Comparison of ENCODE assay signal across 12 mouse cellular contexts in genomic region chr17:5591604-5592209, GRCm38 (mm10).
DNase-seq lines count a peak whose midpoint lies in the region; ATAC-seq and TF ChIP-seq lines count a peak whose summit lies in the region.
"Had no signal": no experiment of that assay in that cellular context is flagged by ENCODE, and none has a peak within 500 bp of the region (broad histone marks: within the 10 kb centered on the region; RNA-seq: fewer than 3 reads in every experiment).

No protein-coding gene starts in this region.

- H3K9ac ChIP-seq in limb, embryonic 13.5 days: no peak overlapping the region
- H3K9ac ChIP-seq in liver, postnatal 0 days (replicated peaks): no peak overlapping the region
- H3K9ac ChIP-seq: hindbrain, embryonic 12.5 days had no signal

- DNase-seq in gastrocnemius, postnatal 14 days: peak; percentile 30
- no peak for DNase-seq in gastrocnemius, postnatal 36 days
- no peak for DNase-seq in limb, embryonic 10.5 days (ENCODE audit: low spot score)
- DNase-seq in brain, adult 2 months (ENCODE audit: low read depth, low spot score): peak; percentile 75
- DNase-seq in liver, postnatal 0 days: peak; percentile 26
- DNase-seq in thymus, postnatal 0 days (ENCODE audit: low spot score): no peak

- ATAC-seq in limb, embryonic 13.5 days (ENCODE audit: low FRiP score, low read depth): peak; percentile 51; the same call in 1 of the 2 replicates
- peak; percentile 78 for ATAC-seq in liver, postnatal 0 days
- ATAC-seq in cerebellum, adult (ENCODE audit: insufficient number of reproducible peaks, low FRiP score, low TSS enrichment): no peak
- ATAC-seq: CD4-positive, CD25-positive, alpha-beta regulatory T cell, adult 4 months; forebrain, embryonic 16.5 days; midbrain, embryonic 16.5 days had no signal

- peak; percentile 65; the same call in 1 of the 2 replicates for TF ChIP-seq EP300 in liver, postnatal 0 days (IDR thresholded peaks at IDR 0.05; ENCODE audit: low read depth)

- peaks cover 19% of the 10 kb centered on the region; the same call in 1 of the 2 replicates for H3K4me1 ChIP-seq in limb, embryonic 13.5 days
- peaks cover 12% of the 10 kb centered on the region; the same call in 1 of the 2 replicates for H3K4me1 ChIP-seq in limb, embryonic 10.5 days
- H3K4me1 ChIP-seq in liver, postnatal 0 days (ENCODE audit: insufficient read depth): 0 out of 2 replicates have a peak, but pooled peaks cover 2% of the 10 kb centered on the region
- H3K4me1 ChIP-seq: hindbrain, embryonic 12.5 days had no signal

- no peaks in the 10 kb centered on the region for H3K36me3 ChIP-seq in limb, embryonic 13.5 days
- no peaks in the 10 kb centered on the region for H3K36me3 ChIP-seq in limb, embryonic 10.5 days
- H3K36me3 ChIP-seq in liver, postnatal 0 days (replicated peaks; ENCODE audit: insufficient read depth, low read length): no peaks in the 10 kb centered on the region
- H3K36me3 ChIP-seq: hindbrain, embryonic 12.5 days had no signal

- intact Hi-C loops in gastrocnemius, postnatal 14 days (cut with DNase I; ENCODE audit: low total_unique reads): no loop called here
- intact Hi-C loops in gastrocnemius, postnatal 36 days (cut with DNase I): no loop called here

- no peaks in the 10 kb centered on the region for H3K9me3 ChIP-seq in limb, embryonic 13.5 days
- H3K9me3 ChIP-seq in limb, embryonic 10.5 days (replicated peaks): no peaks in the 10 kb centered on the region
- H3K9me3 ChIP-seq in liver, postnatal 0 days (ENCODE audit: low read length): no peaks in the 10 kb centered on the region
- H3K9me3 ChIP-seq: hindbrain, embryonic 12.5 days had no signal

- H3K4me2 ChIP-seq in limb, embryonic 13.5 days (replicated peaks): no peak overlapping the region
- no peak overlapping the region for H3K4me2 ChIP-seq in liver, postnatal 0 days (ENCODE audit: low read depth, low read length)
- H3K4me2 ChIP-seq: hindbrain, embryonic 12.5 days had no signal

- no peak overlapping the region for H3K27ac ChIP-seq in limb, embryonic 13.5 days
- H3K27ac ChIP-seq in limb, embryonic 10.5 days: no peak overlapping the region
- peak overlapping the region; percentile 7; the same call in 1 of the 2 replicates for H3K27ac ChIP-seq in liver, postnatal 0 days (ENCODE audit: low read depth)
- H3K27ac ChIP-seq: hindbrain, embryonic 12.5 days had no signal

- no peaks in the 10 kb centered on the region for H3K27me3 ChIP-seq in limb, embryonic 13.5 days
- no peaks in the 10 kb centered on the region for H3K27me3 ChIP-seq in limb, embryonic 10.5 days (ENCODE audit: low read depth, poor library complexity, severe bottlenecking)
- no peaks in the 10 kb centered on the region for H3K27me3 ChIP-seq in liver, postnatal 0 days (ENCODE audit: insufficient read depth, low read length)
- H3K27me3 ChIP-seq: hindbrain, embryonic 12.5 days had no signal

- 33% methylated on average over 6 of the region's 6 CpGs for WGBS in limb, embryonic 13.5 days
- WGBS in limb, embryonic 10.5 days: 76% methylated on average over 6 of the region's 6 CpGs
- 57% methylated on average over 6 of the region's 6 CpGs for WGBS in liver, postnatal 0 days (ENCODE audit: insufficient replicate concordance)

- H3K4me3 ChIP-seq in limb, embryonic 13.5 days: no peak overlapping the region
- no peak overlapping the region for H3K4me3 ChIP-seq in limb, embryonic 10.5 days
- H3K4me3 ChIP-seq in liver, postnatal 0 days (ENCODE audit: low read depth, low read length): no peak overlapping the region
- H3K4me3 ChIP-seq: hindbrain, embryonic 12.5 days had no signal

- TF ChIP-seq CTCF in liver, postnatal 0 days (IDR thresholded peaks at IDR 0.05; ENCODE audit: low read depth): no peak

Comparison
In these comparisons a context has a peak if more than half of its experiments do, and no peak if none do; other contexts are left out.
1. DNase-seq: peak in gastrocnemius, postnatal 14 days (single experiment), brain, adult 2 months (single experiment) and liver, postnatal 0 days (single experiment); none in gastrocnemius, postnatal 36 days (0 of 2), limb, embryonic 10.5 days (single experiment) and thymus, postnatal 0 days (single experiment).